Mouse (Mus musculus): ENCODE results near the gene Spint2.
"Not testable (repeated sequence)": the region's sequence is repeated elsewhere in the genome, so short reads cannot be mapped to it uniquely, and the experiment has no call there.

Spint2 gene

DNA sequence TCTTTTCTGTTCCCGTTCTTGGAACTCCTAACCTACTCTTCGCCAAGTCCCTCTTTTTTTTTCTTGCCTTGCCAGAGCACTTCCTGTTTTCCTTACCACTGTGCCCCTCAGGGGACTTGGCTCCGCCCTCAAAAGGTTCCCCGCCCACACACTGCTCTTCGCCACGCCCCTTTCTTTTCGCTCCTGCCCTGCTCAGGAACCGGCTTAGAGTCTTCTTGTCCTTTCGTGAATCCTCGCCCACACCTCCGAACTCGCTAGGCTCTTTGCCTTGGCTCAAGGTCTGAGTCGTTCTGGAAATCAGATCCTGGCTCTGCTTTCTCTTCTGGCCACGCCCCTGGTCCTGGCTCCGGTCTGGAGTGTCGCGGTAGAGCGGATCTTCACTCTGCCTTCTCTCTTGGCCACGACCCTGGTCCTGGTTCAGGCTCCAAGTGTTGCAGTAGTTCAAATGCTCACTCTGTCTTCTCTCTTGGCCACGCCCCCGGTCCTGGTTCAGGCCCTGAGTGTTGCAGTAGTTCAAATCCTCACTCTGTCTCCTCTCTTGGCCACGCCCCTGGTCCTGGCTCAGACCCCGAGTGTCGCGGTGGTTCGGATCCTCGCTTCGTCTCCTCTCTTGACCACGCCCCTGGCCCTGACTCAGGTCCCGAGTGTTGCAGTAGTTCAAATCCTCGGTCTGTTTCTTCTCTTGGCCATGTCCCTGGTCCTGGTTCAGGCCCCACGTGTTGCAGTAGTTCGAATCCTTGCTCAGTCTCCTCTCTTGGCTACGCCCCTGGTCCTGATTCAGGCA, 70.1 kb downstream of the Spint2 start:
- CTCF ChIA-PET, result interaction anchor here (1.0 kb wide), 1 partner anchor 12 kb away, joined by 3 read pairs; no protein-coding TSS in a partner anchor

DNA sequence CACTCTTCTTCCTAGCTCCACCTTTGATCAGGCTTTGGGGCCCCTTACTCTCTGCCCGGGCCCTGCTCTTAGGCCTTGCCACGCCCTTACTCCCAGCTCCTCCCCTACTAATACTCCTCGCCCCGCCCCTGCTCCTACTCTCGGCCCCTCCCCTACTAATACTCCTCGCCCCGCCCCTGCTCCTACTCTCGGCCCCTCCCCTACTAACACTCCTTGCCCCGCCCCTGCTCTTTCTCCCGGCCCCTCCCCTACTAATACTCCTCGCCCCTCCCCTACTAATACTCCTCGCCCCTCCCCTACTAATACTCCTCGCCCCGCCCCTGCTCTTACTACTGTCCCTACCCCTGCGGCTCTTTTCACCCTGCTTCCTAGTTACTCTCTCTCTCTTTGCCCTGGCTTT, 70.7 kb downstream of the Spint2 start:
- CTCF ChIA-PET, result not testable (repeated sequence)
